Mouse (Mus musculus): ENCODE measurements around the gene Stac. TPM values are rescaled to one million over a fixed set of nuclear protein-coding genes. Genes with fewer than 3 reads are reported as not detected.
A peak's percentile ranks its signal among the peaks of the same experiment; 100 is the strongest.

Stac gene
- polyA plus RNA-seq, 1 experiment from 2014 or later = 4.0 TPM

GRCm38 (mm10) chr9:111690484-111690855 is 322 bp upstream of the Stac start:
- H3K27me3 ChIP-seq (ENCODE audit: insufficient read depth, low read length) = peaks cover 27% of the 10 kb centered on the region
- no peak for ATAC-seq (ENCODE audit: low FRiP score, low TSS enrichment)
- WGBS = 4% methylated on average over 6 of the region's 6 CpGs
- H3K4me3 ChIP-seq (ENCODE audit: low read length) = peak overlapping the region; percentile 53
- peak overlapping the region; percentile 93 for H3K4me2 ChIP-seq (replicated peaks; ENCODE audit: low read depth, low read length)
- H3K9ac ChIP-seq (replicated peaks; ENCODE audit: low read length) = peak overlapping the region; percentile 59
- peaks cover 7% of the 10 kb centered on the region; the same call in 1 of the 2 replicates for H3K4me1 ChIP-seq (ENCODE audit: insufficient read depth, low read length)
- no peaks in the 10 kb centered on the region for H3K36me3 ChIP-seq (ENCODE audit: insufficient read depth, low read length)
- no peaks in the 10 kb centered on the region for H3K9me3 ChIP-seq (ENCODE audit: low read length)
- H3K27ac ChIP-seq (ENCODE audit: low read length) = no peak overlapping the region

- H3K27ac ChIP-seq (ENCODE audit: low read length) = no peak overlapping the region
- H3K36me3 ChIP-seq (ENCODE audit: insufficient read depth, low read length) = no peaks in the 10 kb centered on the region
- ATAC-seq (ENCODE audit: low FRiP score, low TSS enrichment) = no peak
- peaks cover 27% of the 10 kb centered on the region for H3K27me3 ChIP-seq (ENCODE audit: insufficient read depth, low read length)
- no peak overlapping the region for H3K4me2 ChIP-seq (replicated peaks; ENCODE audit: low read depth, low read length)
- H3K4me3 ChIP-seq (ENCODE audit: low read length) = no peak overlapping the region
- WGBS = 81% methylated on average over 11 of the region's 11 CpGs
- H3K9ac ChIP-seq (replicated peaks; ENCODE audit: low read length) = no peak overlapping the region
- H3K9me3 ChIP-seq (ENCODE audit: low read length) = no peaks in the 10 kb centered on the region
- peaks cover 7% of the 10 kb centered on the region; the same call in 1 of the 2 replicates for H3K4me1 ChIP-seq (ENCODE audit: insufficient read depth, low read length)
These were observed 1.0 kb downstream of the Stac start for GRCm38 (mm10) chr9:111689146-111689545.

- Histone ChIP-seq H3K9ac (replicated peaks; ENCODE audit: low read length) (no peak overlapping the region), H3K36me3 (ENCODE audit: insufficient read depth, low read length) (no peaks in the 10 kb centered on the region), H3K4me2 (replicated peaks; ENCODE audit: low read depth, low read length) (no peak overlapping the region), H3K4me3 (ENCODE audit: low read length) (no peak overlapping the region), H3K27me3 (ENCODE audit: insufficient read depth, low read length) (peaks cover 14% of the 10 kb centered on the region; the same call in 1 of the 2 replicates), H3K27ac (ENCODE audit: low read length) (no peak overlapping the region), H3K4me1 (ENCODE audit: insufficient read depth, low read length) (no peaks in the 10 kb centered on the region), H3K9me3 (ENCODE audit: low read length) (no peaks in the 10 kb centered on the region)
- ATAC-seq (ENCODE audit: low FRiP score, low TSS enrichment) = no peak
- 73% methylated on average over 2 of the region's 2 CpGs for WGBS
These were observed 6.0 kb downstream of the Stac start for GRCm38 (mm10) chr9:111684170-111684569.

GRCm38 (mm10) chr9:111679516-111679915 is 10.6 kb downstream of the Stac start:
- Histone ChIP-seq H3K4me2 (replicated peaks; ENCODE audit: low read depth, low read length) (no peak overlapping the region), H3K36me3 (ENCODE audit: insufficient read depth, low read length) (no peaks in the 10 kb centered on the region), H3K9ac (replicated peaks; ENCODE audit: low read length) (no peak overlapping the region), H3K27me3 (ENCODE audit: insufficient read depth, low read length) (no peaks in the 10 kb centered on the region), H3K9me3 (ENCODE audit: low read length) (no peaks in the 10 kb centered on the region), H3K27ac (ENCODE audit: low read length) (no peak overlapping the region), H3K4me3 (ENCODE audit: low read length) (no peak overlapping the region), H3K4me1 (ENCODE audit: insufficient read depth, low read length) (no peaks in the 10 kb centered on the region)
- 5% methylated on average over 2 of the region's 2 CpGs for WGBS
- no peak for ATAC-seq (ENCODE audit: low FRiP score, low TSS enrichment)

- Histone ChIP-seq H3K4me3 (ENCODE audit: low read length) (no peak overlapping the region), H3K9ac (replicated peaks; ENCODE audit: low read length) (no peak overlapping the region), H3K27ac (ENCODE audit: low read length) (no peak overlapping the region), H3K9me3 (ENCODE audit: low read length) (no peaks in the 10 kb centered on the region), H3K4me2 (replicated peaks; ENCODE audit: low read depth, low read length) (no peak overlapping the region), H3K27me3 (ENCODE audit: insufficient read depth, low read length) (no peaks in the 10 kb centered on the region), H3K4me1 (ENCODE audit: insufficient read depth, low read length) (no peaks in the 10 kb centered on the region), H3K36me3 (ENCODE audit: insufficient read depth, low read length) (no peaks in the 10 kb centered on the region)
- WGBS = 86% methylated on average over 6 of the region's 6 CpGs
- no peak for ATAC-seq (ENCODE audit: low FRiP score, low TSS enrichment)
These were observed 20.3 kb downstream of the Stac start for GRCm38 (mm10) chr9:111669816-111670215.

- 73% methylated on average over 4 of the region's 4 CpGs for WGBS
These were observed 35.1 kb downstream of the Stac start for GRCm38 (mm10) chr9:111655066-111655465.

GRCm38 (mm10) chr9:111644228-111644627 is 45.9 kb downstream of the Stac start:
- H3K27me3 ChIP-seq (ENCODE audit: insufficient read depth, low read length) = no peaks in the 10 kb centered on the region
- no peak for ATAC-seq (ENCODE audit: low FRiP score, low TSS enrichment)

More at GRCm38 (mm10) chr9:111655066-111655465, 35.1 kb downstream of the Stac start:
- ATAC-seq (ENCODE audit: low FRiP score, low TSS enrichment) = no peak
- no peaks in the 10 kb centered on the region for H3K27me3 ChIP-seq (ENCODE audit: insufficient read depth, low read length)
- H3K4me2 ChIP-seq (replicated peaks; ENCODE audit: low read depth, low read length) = no peak overlapping the region
- H3K4me3 ChIP-seq (ENCODE audit: low read length) = no peak overlapping the region
- no peaks in the 10 kb centered on the region for H3K9me3 ChIP-seq (ENCODE audit: low read length)
- H3K27ac ChIP-seq (ENCODE audit: low read length) = no peak overlapping the region
- H3K36me3 ChIP-seq (ENCODE audit: insufficient read depth, low read length) = no peaks in the 10 kb centered on the region
- no peaks in the 10 kb centered on the region for H3K4me1 ChIP-seq (ENCODE audit: insufficient read depth, low read length)
- no peak overlapping the region for H3K9ac ChIP-seq (replicated peaks; ENCODE audit: low read length)

GRCm38 (mm10) chr9:111643369-111643768 is 46.8 kb downstream of the Stac start:
- H3K9me3 ChIP-seq (ENCODE audit: low read length) = no peaks in the 10 kb centered on the region
- H3K4me1 ChIP-seq (ENCODE audit: insufficient read depth, low read length) = no peaks in the 10 kb centered on the region
- WGBS = 51% methylated on average over 5 of the region's 5 CpGs
- H3K36me3 ChIP-seq (ENCODE audit: insufficient read depth, low read length) = no peaks in the 10 kb centered on the region
- no peaks in the 10 kb centered on the region for H3K27me3 ChIP-seq (ENCODE audit: insufficient read depth, low read length)
- H3K4me3 ChIP-seq (ENCODE audit: low read length) = no peak overlapping the region
- H3K9ac ChIP-seq (replicated peaks; ENCODE audit: low read length) = no peak overlapping the region
- no peak for ATAC-seq (ENCODE audit: low FRiP score, low TSS enrichment)
- no peak overlapping the region for H3K27ac ChIP-seq (ENCODE audit: low read length)
- no peak overlapping the region for H3K4me2 ChIP-seq (replicated peaks; ENCODE audit: low read depth, low read length)

More at GRCm38 (mm10) chr9:111644228-111644627, 45.9 kb downstream of the Stac start:
- Histone ChIP-seq H3K9ac (replicated peaks; ENCODE audit: low read length) (no peak overlapping the region), H3K36me3 (ENCODE audit: insufficient read depth, low read length) (no peaks in the 10 kb centered on the region), H3K4me1 (ENCODE audit: insufficient read depth, low read length) (no peaks in the 10 kb centered on the region), H3K4me3 (ENCODE audit: low read length) (no peak overlapping the region), H3K4me2 (replicated peaks; ENCODE audit: low read depth, low read length) (no peak overlapping the region), H3K9me3 (ENCODE audit: low read length) (no peaks in the 10 kb centered on the region), H3K27ac (ENCODE audit: low read length) (no peak overlapping the region)
- 78% methylated on average over 4 of the region's 4 CpGs for WGBS

GRCm38 (mm10) chr9:111637641-111638040 is 52.5 kb downstream of the Stac start:
- WGBS = 58% methylated on average over 2 of the region's 2 CpGs
- no peak overlapping the region for H3K4me3 ChIP-seq (ENCODE audit: low read length)
- H3K27me3 ChIP-seq (ENCODE audit: insufficient read depth, low read length) = no peaks in the 10 kb centered on the region
- ATAC-seq (ENCODE audit: low FRiP score, low TSS enrichment) = no peak
- H3K36me3 ChIP-seq (ENCODE audit: insufficient read depth, low read length) = no peaks in the 10 kb centered on the region
- no peak overlapping the region for H3K4me2 ChIP-seq (replicated peaks; ENCODE audit: low read depth, low read length)
- H3K4me1 ChIP-seq (ENCODE audit: insufficient read depth, low read length) = no peaks in the 10 kb centered on the region
- H3K9me3 ChIP-seq (ENCODE audit: low read length) = no peaks in the 10 kb centered on the region
- H3K9ac ChIP-seq (replicated peaks; ENCODE audit: low read length) = no peak overlapping the region
- no peak overlapping the region for H3K27ac ChIP-seq (ENCODE audit: low read length)

GRCm38 (mm10) chr9:111632833-111633232 is 57.3 kb downstream of the Stac start:
- ATAC-seq (ENCODE audit: low FRiP score, low TSS enrichment) = no peak
- no peak overlapping the region for H3K4me2 ChIP-seq (replicated peaks; ENCODE audit: low read depth, low read length)
- H3K9me3 ChIP-seq (ENCODE audit: low read length) = no peaks in the 10 kb centered on the region
- H3K27ac ChIP-seq (ENCODE audit: low read length) = no peak overlapping the region
- H3K9ac ChIP-seq (replicated peaks; ENCODE audit: low read length) = no peak overlapping the region
- H3K36me3 ChIP-seq (ENCODE audit: insufficient read depth, low read length) = no peaks in the 10 kb centered on the region
- H3K4me1 ChIP-seq (ENCODE audit: insufficient read depth, low read length) = no peaks in the 10 kb centered on the region
- no peaks in the 10 kb centered on the region for H3K27me3 ChIP-seq (ENCODE audit: insufficient read depth, low read length)
- H3K4me3 ChIP-seq (ENCODE audit: low read length) = no peak overlapping the region
- WGBS = 59% methylated on average over 4 of the region's 4 CpGs

Data from kidney, embryonic 16.5 days (tissue).